Mouse (Mus musculus) CH12.LX (cell line): ENCODE measurements around the gene Osbpl3. TPM values are rescaled to one million over a fixed set of nuclear protein-coding genes. Genes with fewer than 3 reads are reported as not detected.

Experiments
- DNase-seq: peaks from one replicate; pipeline ENCODE4 v3.0.0-alpha.2; 2013; ENCODE audit errors: extremely low read depth
- H3K27ac ChIP-seq: 2 replicates; pipeline ENCODE4 v1.5.1; 2012; ENCODE audit warnings: low read depth, mild to moderate bottlenecking, control low read depth, moderate library complexity; ENCODE audit not compliant: insufficient read depth
- H3K27me3 ChIP-seq: replicated peaks from 2 replicates; pipeline ENCODE3; 2012; ENCODE audit warnings: inconsistent platforms
- H3K36me3 ChIP-seq, 2 experiments: replicated peaks in 1 of 2; 2 replicates each; pipeline versions ENCODE3 to v1.6.1; 2012; ENCODE audit warnings: inconsistent platforms in 1 of 2, low read length in 1 of 2, mild to moderate bottlenecking in 1 of 2, mixed read lengths in 1 of 2, moderate library complexity in 1 of 2; ENCODE audit not compliant: control insufficient read depth in 1 of 2, insufficient read depth in 1 of 2
- H3K4me1 ChIP-seq, 2 experiments: 2 replicates each; pipeline ENCODE4 v1.6.1; 2012; ENCODE audit warnings: inconsistent platforms in 1 of 2, moderate library complexity in 1 of 2; ENCODE audit not compliant: insufficient read depth in 2 of 2, control insufficient read depth in 1 of 2
- H3K4me2 ChIP-seq: 2 replicates; pipeline ENCODE4 v1.6.1; 2012; ENCODE audit warnings: low read depth, mild to moderate bottlenecking, control low read depth; ENCODE audit not compliant: poor library complexity, insufficient read depth, severe bottlenecking
- H3K4me3 ChIP-seq, 3 experiments: fragments of 150-350 bp in 1 of 3; sonication (generic) in 1 of 3; replicated peaks in 1 of 3; 2 replicates each; pipeline versions ENCODE3 to v1.5.1; 2011 to 2012; ENCODE audit warnings: low read depth in 2 of 3, low read length in 2 of 3, mild to moderate bottlenecking in 2 of 3, moderate library complexity in 2 of 3, control low read depth in 1 of 3, improper control_type of control experiment in 1 of 3, inconsistent platforms in 1 of 3, mixed read lengths in 1 of 3; ENCODE audit not compliant: poor library complexity in 1 of 3
- H3K79me2 ChIP-seq: replicated peaks from 2 replicates; pipeline ENCODE4 v1.6.1; 2012; ENCODE audit warnings: mild to moderate bottlenecking, moderate library complexity; ENCODE audit not compliant: control insufficient read depth, poor library complexity, insufficient read depth, severe bottlenecking; ENCODE audit errors: extremely low read depth
- H3K9ac ChIP-seq: 2 replicates; pipeline ENCODE4 v1.6.1; 2012; ENCODE audit warnings: low read depth, mild to moderate bottlenecking, control low read depth, moderate library complexity; ENCODE audit not compliant: insufficient read depth
- H3K9me3 ChIP-seq: replicated peaks from 2 replicates; pipeline ENCODE3; 2012; ENCODE audit warnings: low read length, inconsistent platforms, mixed read lengths
- CTCF ChIP-seq, 2 experiments: IDR thresholded peaks in 1 of 2; conservative IDR thresholded peaks in 1 of 2; 2 replicates each; pipeline ENCODE4 v1.5.1; 2011 to 2012; ENCODE audit warnings: low read depth in 2 of 2, low read length in 2 of 2, improper control_type of control experiment in 1 of 2, inconsistent platforms in 1 of 2, mild to moderate bottlenecking in 1 of 2, moderate library complexity in 1 of 2
- ETS1 ChIP-seq: conservative IDR thresholded peaks from 2 replicates; pipeline ENCODE4 v1.6.1; 2012; ENCODE audit warnings: low read depth, mild to moderate bottlenecking, inconsistent platforms, low read length, improper control_type of control experiment, moderate library complexity
- IRF4 ChIP-seq: IDR thresholded peaks from 2 replicates; pipeline ENCODE4 v1.6.1; 2014; ENCODE audit warnings: low read depth, mild to moderate bottlenecking, inconsistent platforms, low read length, improper control_type of control experiment
- KAT2A ChIP-seq: IDR thresholded peaks from 2 replicates; pipeline ENCODE4 v1.6.1; 2012; ENCODE audit warnings: low read length, improper control_type of control experiment, inconsistent platforms; ENCODE audit not compliant: insufficient replicate concordance
- MXI1 ChIP-seq: IDR thresholded peaks from 2 replicates; pipeline ENCODE4 v1.6.1; 2011; ENCODE audit warnings: mild to moderate bottlenecking, low read depth, low read length, improper control_type of control experiment
- MYC ChIP-seq: IDR thresholded peaks from 2 replicates; pipeline ENCODE4 v1.6.1; 2011; ENCODE audit warnings: low read depth, mild to moderate bottlenecking, improper control_type of control experiment, low read length
- NELFE ChIP-seq: IDR thresholded peaks from 2 replicates; pipeline ENCODE4 v1.6.1; 2011; ENCODE audit warnings: low read depth, low read length, improper control_type of control experiment
- RAD21 ChIP-seq: IDR thresholded peaks from 2 replicates; pipeline ENCODE4 v1.6.1; 2011; ENCODE audit warnings: low read depth, mild to moderate bottlenecking, low read length, improper control_type of control experiment, moderate library complexity
- TBP ChIP-seq: conservative IDR thresholded peaks from 2 replicates; pipeline ENCODE4 v1.6.1; 2011; ENCODE audit warnings: low read depth, low read length, improper control_type of control experiment
- UBTF ChIP-seq: IDR thresholded peaks from 2 replicates; pipeline ENCODE4 v1.6.1; 2012; ENCODE audit warnings: low read depth, mild to moderate bottlenecking, inconsistent platforms, low read length, improper control_type of control experiment, moderate library complexity
- USF1 ChIP-seq: IDR thresholded peaks from 2 replicates; pipeline ENCODE4 v1.6.1; 2014; ENCODE audit warnings: low read depth, mild to moderate bottlenecking, inconsistent platforms, low read length, improper control_type of control experiment
- USF2 ChIP-seq: conservative IDR thresholded peaks from 2 replicates; pipeline ENCODE4 v1.6.1; 2011; ENCODE audit warnings: low read depth, low read length, improper control_type of control experiment
- ZKSCAN1 ChIP-seq: IDR thresholded peaks from 2 replicates; pipeline ENCODE4 v1.6.1; 2012; ENCODE audit warnings: low read depth, inconsistent platforms, low read length, improper control_type of control experiment, borderline replicate concordance
- dilution Hi-C: fragments of 300-500 bp; cut with MboI; formaldehyde crosslinking; loops from 2 replicates; pipeline ENCODE4 v1.14.3; 2020; ENCODE audit warnings: low sequenced_read_pairs; ENCODE audit not compliant: extremely low pct_unique_long_range_greater_than_20kb, extremely low pct_ligation_motif_present
- in situ Hi-C: fragments of 300-500 bp; cut with MboI; formaldehyde crosslinking; loops from 3 replicates; pipeline ENCODE4 v1.14.3; 2019; ENCODE audit warnings: low sequenced_read_pairs, low pct_ligation_motif_present, low pct_unique_long_range_greater_than_20kb, mixed read lengths
- polyA plus RNA-seq: library from polyadenylated mRNA; unstranded; fragments of >175 nt; gene quantifications from 2 replicates; pipeline ENCODE4 v1.2.1, GENCODE M21; 2012; ENCODE audit warnings: low read depth; ENCODE audit not compliant: insufficient read length
- total RNA-seq, 2 experiments: library from RNA; depleted of rRNA; stranded (reverse); fragments of 300-350 nt in 1 of 2; fragments of >200 nt in 1 of 2; gene quantifications; 2 replicates each; pipeline ENCODE4 v1.2.3; 2012 to 2014

Osbpl3 gene
- total and polyA plus RNA-seq, 3 experiments, result 2.2 to 8.1 (median 3.5) TPM

DNA sequence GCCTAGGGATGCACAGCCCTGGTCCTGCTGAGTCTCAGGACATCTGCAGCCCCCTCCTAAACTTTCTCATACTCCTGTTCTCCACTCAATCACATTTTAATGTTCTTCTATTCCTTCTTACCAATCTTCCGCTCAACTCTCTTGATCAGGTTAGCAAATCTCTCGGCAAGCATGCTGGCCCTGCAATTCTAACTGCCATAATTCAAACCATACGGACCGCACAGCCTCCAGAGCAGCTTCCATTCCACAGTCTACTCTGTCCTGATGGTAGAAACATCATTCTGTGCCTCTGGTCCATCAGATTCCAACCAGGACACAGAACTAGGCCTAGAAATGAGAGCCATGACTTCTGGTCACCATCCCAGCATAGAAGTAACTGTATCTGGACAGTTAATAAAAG lies 76.3 kb downstream of the Osbpl3 start:
- Histone ChIP-seq H3K4me3 (no peak overlapping the region), H3K27me3 (no peaks in the 10 kb centered on the region), H3K4me1 (peaks cover 0 to 47% of the 10 kb centered on the region in 2 experiments; a peak in 2 of 4 replicates), H3K4me2 (no peak overlapping the region), H3K36me3 (no peaks in the 10 kb centered on the region), H3K79me2 (no peaks in the 10 kb centered on the region), H3K9me3 (peaks cover 5% of the 10 kb centered on the region), H3K9ac (no peak overlapping the region), H3K27ac (no peak overlapping the region)
- DNase-seq, result no peak
- in situ Hi-C loops (no loop called here), dilution Hi-C loops (no loop called here)
- no peak for TF ChIP-seq ZKSCAN1
- TF ChIP-seq IRF4, result no peak
- no peak for TF ChIP-seq UBTF

DNA sequence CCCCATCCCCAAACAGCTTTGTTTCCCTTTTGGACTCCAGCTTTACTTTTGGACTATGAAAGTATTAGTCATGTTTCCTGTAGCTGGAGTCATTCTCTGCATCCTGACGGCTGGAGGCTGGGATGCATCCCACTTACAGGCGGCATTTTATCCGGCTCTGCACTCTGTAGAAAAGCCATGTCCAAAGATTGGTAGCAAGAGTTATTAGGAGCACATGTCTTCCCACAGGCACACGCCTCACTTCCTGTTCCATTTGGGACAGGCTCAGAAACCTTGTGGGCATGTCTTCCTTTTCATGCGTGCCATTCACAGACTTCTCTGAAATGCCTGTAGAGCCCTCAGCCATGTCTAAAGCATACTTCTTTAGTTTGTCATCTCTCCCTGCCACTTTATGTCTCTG lies 76.9 kb downstream of the Osbpl3 start:
- Histone ChIP-seq H3K4me3 (no peak overlapping the region), H3K27me3 (no peaks in the 10 kb centered on the region), H3K79me2 (no peaks in the 10 kb centered on the region), H3K9ac (no peak overlapping the region), H3K36me3 (no peaks in the 10 kb centered on the region), H3K4me1 (peaks cover 0 to 47% of the 10 kb centered on the region in 2 experiments; a peak in 2 of 4 replicates), H3K27ac (no peak overlapping the region), H3K4me2 (no peak overlapping the region), H3K9me3 (peaks cover 5% of the 10 kb centered on the region)
- no peak for DNase-seq
- dilution Hi-C loops, result no loop called here
- in situ Hi-C loops, result no loop called here
- TF ChIP-seq USF2 (no peak), IRF4 (no peak), ZKSCAN1 (no peak), NELFE (no peak), KAT2A (no peak), ETS1 (no peak), USF1 (no peak), MXI1 (no peak), TBP (no peak), RAD21 (no peak), CTCF (conservative IDR thresholded peaks at IDR 0.05 in 1 of 2, IDR thresholded peaks at IDR 0.05 in 1 of 2; ENCODE audit: low read depth in 2 of 2, low read length in 2 of 2) (no peak), MYC (no peak)
